Mouse (Mus musculus): Measurements from ENCODE around the gene Disp2.

The Disp2 gene

GRCm38 (mm10) chr2:118790551-118791525 is 11.3 kb downstream of the Disp2 start:
- peak; percentile 69 for DNase-seq

- DNase-seq: no peak
Observed at GRCm38 (mm10) chr2:118791591-118792258, 12.2 kb downstream of the Disp2 start.

GRCm38 (mm10) chr2:118792259-118792613 is 12.7 kb downstream of the Disp2 start:
- no peak for DNase-seq

DNA sequence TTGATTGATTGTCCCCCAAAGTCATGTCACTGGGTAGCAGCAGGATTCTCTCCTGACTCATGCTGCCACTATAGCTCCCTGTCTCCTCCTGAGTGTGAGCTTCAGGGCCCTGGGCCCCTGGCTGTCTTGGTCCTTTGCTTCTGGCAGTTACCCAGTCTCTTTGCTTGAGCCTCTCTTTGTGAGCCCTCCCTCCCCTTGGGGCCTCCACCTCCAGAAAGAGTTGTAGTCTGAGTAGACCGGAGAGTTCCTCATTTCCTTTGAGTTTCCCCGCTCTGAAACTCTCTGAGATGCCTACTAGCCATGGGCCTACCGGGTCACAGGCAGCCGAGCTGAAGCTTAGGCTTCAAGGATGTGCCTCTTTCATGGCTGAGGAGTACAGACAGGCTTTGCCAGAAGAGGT is 14.1 kb downstream of the Disp2 start:
- DNase-seq: no peak

GRCm38 (mm10) chr2:118802542-118803118 is 23.1 kb downstream of the Disp2 start:
- no peak for DNase-seq

DNA sequence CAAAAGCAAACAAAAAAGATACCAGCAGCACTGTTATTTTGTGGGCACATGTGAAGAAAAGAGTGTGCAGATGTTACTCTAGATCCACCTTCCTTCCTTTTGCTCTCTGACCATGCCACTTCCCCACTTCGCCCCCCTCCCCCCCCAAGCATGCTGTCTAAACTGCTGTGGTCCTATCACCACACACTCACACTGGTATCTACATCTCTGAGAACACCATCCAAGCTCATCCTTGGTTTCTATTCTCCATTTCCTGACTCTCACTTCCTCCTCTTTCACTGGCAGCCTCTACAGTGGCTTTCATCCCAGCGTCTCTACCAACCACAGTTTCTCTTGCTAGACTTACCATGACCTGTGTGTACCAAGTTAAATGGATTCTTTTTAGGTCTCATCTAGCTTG is 25.0 kb downstream of the Disp2 start:
- no peak for DNase-seq

GRCm38 (mm10) chr2:118805137-118805536 is 25.6 kb downstream of the Disp2 start:
- DNase-seq: no peak

DNA sequence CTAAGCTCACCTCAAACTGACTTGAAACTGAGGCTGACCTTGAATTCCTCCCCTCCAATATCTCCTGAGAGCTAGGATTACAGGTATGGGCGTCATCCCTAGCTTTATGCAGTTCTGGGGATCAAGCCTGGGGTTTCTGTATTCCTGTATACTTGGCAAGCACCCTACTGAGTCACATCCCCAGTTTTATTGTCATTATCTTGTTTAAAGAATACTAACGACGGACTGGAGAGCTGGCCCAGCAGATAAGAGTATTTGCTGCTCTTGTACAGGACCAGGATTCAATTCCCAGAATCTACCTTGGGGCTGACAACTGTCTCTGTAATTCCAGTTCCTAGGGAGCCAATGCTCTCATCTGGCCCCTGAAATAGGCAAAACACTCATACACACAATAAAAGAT is 26.2 kb downstream of the Disp2 start:
- DNase-seq: no peak

GRCm38 (mm10) chr2:118806860-118807259 is 27.3 kb downstream of the Disp2 start:
- DNase-seq: no peak

GRCm38 (mm10) chr2:118810861-118811260 is 31.3 kb downstream of the Disp2 start:
- DNase-seq: no peak

GRCm38 (mm10) chr2:118812724-118813123 is 33.2 kb downstream of the Disp2 start:
- DNase-seq: no peak

- DNase-seq: peak; percentile 90
Observed at GRCm38 (mm10) chr2:118813981-118814836, 34.7 kb downstream of the Disp2 start, which contains the start of gene Knstrn. Gene Knstrn (plus strand): TSS chr2:118814003.

DNA sequence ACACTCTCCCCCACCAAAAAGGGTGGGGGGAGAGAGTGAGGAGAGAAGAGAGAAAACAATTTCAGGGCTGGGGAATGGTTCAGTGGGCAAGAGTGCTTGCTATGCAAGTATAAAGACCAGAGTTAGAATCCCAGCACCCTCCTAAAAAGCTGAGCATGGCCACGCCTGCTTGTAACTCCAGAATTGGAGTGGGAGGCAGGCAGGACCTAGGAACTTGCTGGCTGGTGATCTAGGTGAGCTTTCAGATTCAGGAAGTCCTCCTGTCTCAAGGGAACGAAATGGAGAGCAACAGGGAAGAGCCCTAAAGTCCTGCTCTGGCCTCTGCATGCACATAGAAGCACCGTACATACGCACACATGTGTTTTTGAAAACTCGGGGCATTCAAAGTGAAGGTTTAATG is 43.3 kb downstream of the Disp2 start:
- DNase-seq: no peak

GRCm38 (mm10) chr2:118824396-118824795 is 44.9 kb downstream of the Disp2 start:
- no peak for DNase-seq

- no peak for DNase-seq
Observed at GRCm38 (mm10) chr2:118829096-118829495, 49.6 kb downstream of the Disp2 start.

DNA sequence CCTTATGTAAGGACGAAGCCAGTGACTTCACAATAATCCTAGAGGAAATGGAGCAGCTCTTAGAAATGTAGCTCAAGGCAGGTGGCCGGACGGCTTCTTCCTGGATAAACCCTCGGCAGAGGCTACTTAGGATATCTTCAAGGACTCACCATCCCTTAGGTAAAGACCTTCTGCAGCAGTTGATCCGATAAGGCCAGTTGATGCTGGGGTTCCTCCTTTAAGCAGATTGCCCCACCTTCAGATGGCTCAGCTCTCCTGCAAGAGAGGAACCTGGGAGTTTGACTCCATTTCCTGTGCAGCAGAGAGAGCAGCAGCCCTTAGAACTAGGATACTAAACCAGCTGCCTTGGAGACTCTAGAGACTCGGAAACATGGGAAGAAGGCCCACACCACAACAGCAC is 54.5 kb downstream of the Disp2 start:
- DNase-seq: no peak

DNA sequence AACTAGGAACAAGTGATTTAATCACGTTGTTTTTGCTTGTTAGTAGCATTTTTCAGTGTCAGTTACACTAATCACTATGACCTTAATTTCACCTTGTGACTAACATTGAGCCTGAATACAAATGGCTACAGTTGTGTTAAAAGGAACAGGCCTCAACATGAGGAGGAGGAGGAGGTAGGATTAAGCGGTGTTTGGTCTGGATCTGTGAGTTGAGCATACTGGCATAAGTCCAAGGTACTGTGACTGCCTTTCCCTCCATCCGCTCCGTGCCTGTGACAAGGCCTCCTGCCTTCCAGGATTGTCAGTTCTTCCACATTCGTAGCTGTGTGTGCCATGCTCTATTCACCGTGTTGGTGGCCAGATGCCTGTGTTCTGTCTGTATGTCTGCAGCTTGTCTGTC is 55.6 kb downstream of the Disp2 start:
- DNase-seq: no peak

DNA sequence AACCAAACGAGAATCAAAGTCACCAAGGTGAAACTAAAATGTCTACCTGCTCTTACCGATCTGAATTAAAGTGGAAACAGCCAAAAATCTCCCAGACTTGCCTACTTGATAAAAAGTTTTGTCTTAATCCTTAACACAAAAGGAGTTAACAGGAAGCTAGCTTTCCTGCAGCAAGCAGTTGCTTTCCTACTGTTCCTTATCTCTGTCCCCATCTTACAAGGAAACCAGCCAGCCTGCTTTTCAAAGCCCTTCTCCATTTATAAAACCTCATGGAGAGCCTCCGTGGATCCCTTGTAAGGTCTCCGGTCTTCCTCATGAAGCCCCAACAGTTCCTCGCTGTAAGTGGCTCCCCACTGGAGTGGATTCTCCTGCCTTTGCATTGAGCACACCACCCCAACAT is 58.8 kb downstream of the Disp2 start:
- DNase-seq: no peak

- DNase-seq: no peak
Observed at GRCm38 (mm10) chr2:118841186-118841585, 61.7 kb downstream of the Disp2 start.

GRCm38 (mm10) chr2:118841774-118842173 is 62.3 kb downstream of the Disp2 start:
- no peak for DNase-seq

- no peak for DNase-seq
Observed at GRCm38 (mm10) chr2:118844427-118844826, 64.9 kb downstream of the Disp2 start.

GRCm38 (mm10) chr2:118846246-118846645 is 66.7 kb downstream of the Disp2 start:
- DNase-seq: peak; percentile 88

DNA sequence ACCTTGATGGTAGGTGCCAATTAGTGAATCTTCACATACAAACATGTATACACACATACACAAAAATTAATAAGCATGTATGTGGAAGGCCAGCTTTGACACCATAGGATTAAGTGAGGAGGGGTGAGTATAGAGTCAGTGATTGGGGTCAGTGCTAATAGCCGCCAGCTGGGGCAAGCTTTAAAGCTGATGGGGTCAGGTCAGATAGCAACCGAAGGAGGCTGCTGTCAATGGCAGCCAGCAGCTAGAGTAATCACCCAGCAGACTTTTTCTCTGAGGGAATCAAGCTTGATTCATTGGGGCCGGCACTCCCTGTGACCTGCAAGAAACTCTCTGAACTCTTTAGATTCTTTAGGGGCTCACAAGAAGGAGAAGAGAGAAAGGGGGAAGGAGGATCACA is 72.2 kb downstream of the Disp2 start:
- DNase-seq: no peak
